Mouse (Mus musculus) mouse trophoblast stem cell (cell line): ENCODE results near the gene Wfdc8.
"Not testable (repeated sequence)": the region's sequence is repeated elsewhere in the genome, so short reads cannot be mapped to it uniquely, and the experiment has no call there.

Experiments used
- in situ Hi-C, 2 experiments: fragments of 300-500 bp; cut with MseI, MboI; formaldehyde crosslinking; loops; 2 replicates in 1 of 2; 3 replicates in 1 of 2; pipeline ENCODE4 v1.15.1; 2025

Gene Wfdc8

GRCm38 (mm10) chr2:164613471-164613870 lies at the start of gene Wfdc8, which contains the start of gene Wfdc6b:
TSS of gene Wfdc8 (minus strand) at chr2:164613626.
TSS of gene Wfdc6b (plus strand) at chr2:164613522.
- in situ Hi-C loops = not testable (repeated sequence)

- in situ Hi-C loops = no loop called here
These were observed 43.1 kb upstream of the Wfdc8 start, which contains the start of gene Wfdc9 for GRCm38 (mm10) chr2:164656483-164656882. TSS of gene Wfdc9 (minus strand) at chr2:164656583.

- in situ Hi-C loops = no loop called here
These were observed 42.4 kb upstream of the Wfdc8 start, which contains the start of gene Wfdc10 for GRCm38 (mm10) chr2:164655858-164656257. TSS of gene Wfdc10 (plus strand) at chr2:164656046.

- in situ Hi-C loops = no loop called here
These were observed 28.7 kb upstream of the Wfdc8 start for GRCm38 (mm10) chr2:164641881-164642673.

GRCm38 (mm10) chr2:164641129-164641528 lies 27.7 kb upstream of the Wfdc8 start:
- in situ Hi-C loops = no loop called here

GRCm38 (mm10) chr2:164638696-164639095 lies 25.3 kb upstream of the Wfdc8 start, which contains the start of gene Wfdc16:
TSS of gene Wfdc16 (minus strand) at chr2:164638796.
- in situ Hi-C loops = no loop called here

- in situ Hi-C loops = no loop called here
These were observed 21.8 kb upstream of the Wfdc8 start for GRCm38 (mm10) chr2:164635266-164635665.

GRCm38 (mm10) chr2:164621775-164622174 lies 8.3 kb upstream of the Wfdc8 start:
- in situ Hi-C loops = no loop called here

- in situ Hi-C loops = no loop called here
These were observed 5.6 kb upstream of the Wfdc8 start for GRCm38 (mm10) chr2:164619050-164619449.

GRCm38 (mm10) chr2:164615386-164615785 lies 2.0 kb upstream of the Wfdc8 start:
- in situ Hi-C loops = no loop called here

- in situ Hi-C loops = no loop called here
These were observed 4.6 kb downstream of the Wfdc8 start for GRCm38 (mm10) chr2:164608781-164609180.

GRCm38 (mm10) chr2:164604411-164604810 lies 9.0 kb downstream of the Wfdc8 start:
- in situ Hi-C loops = no loop called here

- in situ Hi-C loops = no loop called here
These were observed 9.9 kb downstream of the Wfdc8 start for GRCm38 (mm10) chr2:164603482-164603881.

GRCm38 (mm10) chr2:164600179-164600578 lies 13.2 kb downstream of the Wfdc8 start:
- in situ Hi-C loops = no loop called here

- in situ Hi-C loops = loop anchor here (5.0 to 10.0 kb wide), 2 partner anchors 129 to 131 kb away; no protein-coding TSS in a partner anchor
These were observed 19.9 kb downstream of the Wfdc8 start, which contains the start of gene Eppin for GRCm38 (mm10) chr2:164593494-164593893. TSS of gene Eppin (minus strand) at chr2:164593594.

GRCm38 (mm10) chr2:164592014-164592413 lies 21.4 kb downstream of the Wfdc8 start:
- in situ Hi-C loops = loop anchor here (5.0 to 10.0 kb wide), 2 partner anchors 130 to 133 kb away; no protein-coding TSS in a partner anchor

GRCm38 (mm10) chr2:164585025-164585725 lies 28.3 kb downstream of the Wfdc8 start, which contains the start of gene Wfdc6a:
TSS of gene Wfdc6a (minus strand) at chr2:164585447.
- in situ Hi-C loops = not testable (repeated sequence)

- in situ Hi-C loops = not testable (repeated sequence)
These were observed 40.1 kb downstream of the Wfdc8 start, which contains the start of gene Spint3 for GRCm38 (mm10) chr2:164573359-164573758. TSS of gene Spint3 (minus strand) at chr2:164573459.

- in situ Hi-C loops = no loop called here
These were observed 46.0 kb downstream of the Wfdc8 start for GRCm38 (mm10) chr2:164567460-164567859.

- in situ Hi-C loops = no loop called here
These were observed 46.4 kb downstream of the Wfdc8 start for GRCm38 (mm10) chr2:164566997-164567396.

GRCm38 (mm10) chr2:164564346-164564745 lies 49.1 kb downstream of the Wfdc8 start:
- in situ Hi-C loops = no loop called here
